Mouse (Mus musculus) NIH3T3 (cell line): ENCODE results near the gene Map4k3.
"Not testable (repeated sequence)": the region's sequence is repeated elsewhere in the genome, so short reads cannot be mapped to it uniquely, and the experiment has no call there.

Source experiments
- DNase-seq: peaks from one replicate; pipeline ENCODE4 v3.0.0-alpha.2; 2012; ENCODE audit warnings: low read depth

The Map4k3 gene

DNA sequence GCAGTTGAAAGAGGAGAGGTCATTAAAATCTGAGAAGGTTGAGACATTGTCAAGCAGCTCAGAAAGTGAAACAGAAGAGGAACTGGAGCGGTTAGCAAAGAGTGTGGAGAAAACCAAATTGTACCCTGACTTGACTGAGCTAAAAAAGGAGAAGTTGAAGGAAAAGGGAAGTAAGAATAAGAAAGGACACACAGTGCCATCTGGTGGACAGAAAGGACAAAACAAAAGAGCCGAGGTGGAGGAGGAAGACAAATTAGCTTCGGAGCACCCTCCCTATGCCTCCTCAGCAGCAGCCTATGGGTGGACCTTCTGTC is 163.7 kb downstream of the Map4k3 start:
- DNase-seq, result peak; percentile 74

DNA sequence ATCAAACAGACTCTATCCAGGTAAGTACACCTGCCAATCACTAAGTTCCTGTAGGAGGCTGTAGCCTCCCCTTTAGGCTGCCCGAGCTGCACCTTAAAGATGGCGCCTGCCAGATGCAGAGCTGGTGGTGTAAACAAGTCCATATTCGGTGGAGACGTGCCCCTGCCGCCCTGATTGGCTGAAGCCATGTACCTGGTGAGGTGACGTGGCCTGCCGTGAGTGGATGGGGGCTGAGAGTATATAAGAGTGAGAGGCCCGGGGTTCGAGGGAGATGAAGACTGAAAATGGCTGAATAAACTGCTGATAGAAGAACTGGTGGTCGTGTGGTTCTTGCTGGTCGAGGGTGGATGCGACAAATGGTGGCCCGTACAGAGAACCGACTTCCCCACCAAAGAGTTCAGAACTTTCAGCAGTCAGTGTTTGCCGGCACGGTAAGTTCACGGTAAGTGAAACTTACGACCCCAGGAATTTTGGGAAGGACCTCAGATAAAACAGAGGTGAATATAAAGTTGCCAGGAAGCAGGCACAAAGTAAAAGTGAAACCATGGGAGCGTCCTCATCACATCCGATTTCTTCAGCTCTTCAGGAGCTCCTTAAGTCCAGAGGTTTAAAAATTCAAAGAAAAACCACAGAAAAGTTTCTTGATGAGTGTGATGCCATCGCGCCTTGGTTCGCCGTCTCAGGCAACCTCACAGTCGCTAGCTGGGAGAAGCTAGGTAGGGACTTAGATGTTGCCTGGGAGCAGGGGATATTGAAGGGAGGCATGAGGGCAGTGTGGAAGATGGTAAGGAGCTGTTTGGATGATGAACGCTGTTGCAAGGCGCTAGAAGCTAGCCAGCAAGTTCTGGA is 164.3 kb downstream of the Map4k3 start:
- not testable (repeated sequence) for DNase-seq

DNA sequence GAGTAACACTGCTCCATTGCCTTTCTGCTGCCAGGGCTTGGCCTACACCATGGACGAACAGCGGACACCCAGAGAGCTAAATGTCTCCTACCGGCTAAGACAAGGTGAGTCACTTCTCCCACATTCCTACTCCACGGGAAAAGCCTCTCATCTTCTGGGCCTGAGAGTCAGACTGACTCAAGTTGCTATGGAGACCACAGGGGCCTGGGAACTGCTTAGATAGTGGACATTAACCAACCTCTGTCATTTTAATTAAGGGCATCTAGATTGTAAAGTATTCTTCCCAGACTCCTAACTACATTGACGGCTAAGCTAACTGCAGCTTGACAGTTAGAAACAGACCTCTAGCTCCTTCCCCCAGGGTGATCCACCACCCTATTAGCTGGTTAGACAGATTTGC is 165.5 kb downstream of the Map4k3 start:
- peak; percentile 21 for DNase-seq

DNA sequence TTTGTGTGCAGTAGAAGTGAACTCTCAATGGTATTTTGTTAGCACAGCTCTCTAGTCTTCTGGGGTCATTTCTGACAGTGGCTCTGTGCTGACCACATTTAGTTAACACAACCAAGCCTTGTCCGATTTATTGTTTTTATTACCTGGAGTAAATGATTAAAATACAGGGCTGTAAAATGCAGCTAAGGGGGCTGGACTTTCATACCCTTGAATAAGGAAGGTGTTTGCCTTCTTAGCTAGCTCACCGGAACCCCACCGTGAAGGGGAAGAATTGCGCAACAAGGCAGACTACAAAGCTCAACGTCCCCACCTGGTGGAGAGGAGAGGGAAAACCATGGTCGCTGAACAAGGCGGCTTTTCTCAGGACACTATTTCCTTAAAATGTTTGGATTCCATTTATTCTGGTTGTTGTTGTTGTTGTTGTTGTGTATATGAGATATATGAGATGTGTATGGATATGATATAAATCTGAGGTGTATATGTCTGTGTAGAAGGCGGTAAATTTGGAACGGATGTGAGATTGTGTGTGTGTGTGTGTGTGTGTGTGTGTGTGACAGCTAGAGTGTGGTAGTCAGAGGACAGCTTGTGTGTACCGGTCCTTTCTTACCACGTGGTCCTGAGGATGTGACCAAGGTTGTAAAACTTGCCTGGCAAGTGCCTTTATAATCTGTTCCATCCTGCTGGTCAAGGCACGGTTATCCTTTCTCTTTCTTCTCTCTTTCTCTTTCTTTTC is 167.4 kb downstream of the Map4k3 start:
- peak; percentile 86 for DNase-seq

DNA sequence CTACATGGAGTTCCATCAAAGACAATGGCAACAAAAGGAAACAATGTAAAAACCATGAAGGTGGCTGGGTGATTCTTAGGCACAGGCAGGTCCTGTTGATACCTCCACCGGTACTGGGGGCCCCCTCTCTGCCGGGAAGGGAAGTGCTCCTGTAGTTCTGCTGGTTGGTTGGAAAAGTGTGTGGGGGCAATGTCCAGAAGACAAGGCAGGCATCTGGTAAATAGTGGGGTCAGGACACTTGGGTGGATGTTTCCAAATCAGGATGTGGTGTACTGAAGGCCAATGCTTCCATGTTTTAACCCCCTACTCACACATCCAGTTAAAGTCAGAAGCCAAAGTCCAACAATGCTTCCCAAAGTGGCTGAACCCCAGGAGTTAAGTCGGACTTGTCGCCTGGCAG is 168.5 kb downstream of the Map4k3 start:
- peak; percentile 14 for DNase-seq

DNA sequence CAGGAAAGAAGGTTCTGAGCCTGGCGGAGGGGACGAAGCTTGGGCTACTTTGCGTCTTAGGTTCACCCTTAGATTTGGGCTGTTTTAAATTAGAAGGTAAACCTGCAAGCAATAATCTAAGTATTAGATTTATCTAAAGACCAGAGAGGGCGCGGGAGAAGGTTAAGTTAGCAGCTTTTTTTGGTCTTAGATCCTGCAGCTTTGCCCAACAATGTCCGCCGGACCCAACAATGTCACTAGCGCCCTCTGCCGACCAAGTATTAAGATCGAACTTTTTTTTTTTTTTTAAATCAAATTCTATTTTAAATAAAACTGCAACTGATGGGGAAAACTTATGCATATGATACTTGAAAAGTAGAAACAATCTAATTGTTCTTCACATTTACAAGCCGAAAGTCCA is 169.2 kb downstream of the Map4k3 start:
- DNase-seq, result peak; percentile 84

DNA sequence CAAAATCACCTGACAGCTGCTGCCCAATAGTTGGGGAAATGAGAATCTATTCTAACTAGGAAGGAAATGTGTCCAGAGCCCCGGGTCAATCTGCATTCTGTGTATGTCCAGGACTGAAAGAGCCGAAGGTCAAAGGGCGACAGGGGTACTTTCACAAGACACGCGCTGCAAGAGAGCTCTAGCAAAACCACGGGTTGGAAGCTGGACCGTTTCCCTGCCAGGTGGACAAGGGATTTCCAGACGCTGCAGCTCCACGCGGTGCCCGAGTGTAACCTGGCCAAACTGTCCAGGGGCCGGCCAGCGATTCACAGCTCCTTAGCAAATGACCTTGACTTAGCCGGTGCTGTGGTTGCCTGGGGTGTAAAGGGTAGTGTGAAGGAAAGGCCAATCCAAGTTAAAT is 169.7 kb downstream of the Map4k3 start:
- DNase-seq, result no peak

DNA sequence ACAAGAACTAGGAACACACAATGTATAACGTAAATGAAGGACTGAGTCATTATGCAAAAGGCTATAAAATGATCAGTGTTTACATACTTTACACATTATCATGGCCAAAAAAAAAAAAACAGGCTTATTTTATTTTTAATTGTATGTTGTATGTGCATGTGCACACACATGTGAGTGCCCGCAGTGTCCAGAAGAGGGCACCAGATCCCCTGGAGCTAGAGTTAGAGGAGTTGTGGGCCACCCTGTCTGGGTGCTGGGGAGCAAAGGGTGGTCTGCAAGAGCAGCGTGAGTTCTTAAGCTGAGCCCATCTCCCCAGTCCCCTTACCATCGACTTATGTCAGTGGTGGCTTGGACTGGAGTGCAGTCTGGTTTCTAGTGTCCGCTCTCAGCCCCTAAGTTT is 170.8 kb downstream of the Map4k3 start:
- DNase-seq, result no peak

DNA sequence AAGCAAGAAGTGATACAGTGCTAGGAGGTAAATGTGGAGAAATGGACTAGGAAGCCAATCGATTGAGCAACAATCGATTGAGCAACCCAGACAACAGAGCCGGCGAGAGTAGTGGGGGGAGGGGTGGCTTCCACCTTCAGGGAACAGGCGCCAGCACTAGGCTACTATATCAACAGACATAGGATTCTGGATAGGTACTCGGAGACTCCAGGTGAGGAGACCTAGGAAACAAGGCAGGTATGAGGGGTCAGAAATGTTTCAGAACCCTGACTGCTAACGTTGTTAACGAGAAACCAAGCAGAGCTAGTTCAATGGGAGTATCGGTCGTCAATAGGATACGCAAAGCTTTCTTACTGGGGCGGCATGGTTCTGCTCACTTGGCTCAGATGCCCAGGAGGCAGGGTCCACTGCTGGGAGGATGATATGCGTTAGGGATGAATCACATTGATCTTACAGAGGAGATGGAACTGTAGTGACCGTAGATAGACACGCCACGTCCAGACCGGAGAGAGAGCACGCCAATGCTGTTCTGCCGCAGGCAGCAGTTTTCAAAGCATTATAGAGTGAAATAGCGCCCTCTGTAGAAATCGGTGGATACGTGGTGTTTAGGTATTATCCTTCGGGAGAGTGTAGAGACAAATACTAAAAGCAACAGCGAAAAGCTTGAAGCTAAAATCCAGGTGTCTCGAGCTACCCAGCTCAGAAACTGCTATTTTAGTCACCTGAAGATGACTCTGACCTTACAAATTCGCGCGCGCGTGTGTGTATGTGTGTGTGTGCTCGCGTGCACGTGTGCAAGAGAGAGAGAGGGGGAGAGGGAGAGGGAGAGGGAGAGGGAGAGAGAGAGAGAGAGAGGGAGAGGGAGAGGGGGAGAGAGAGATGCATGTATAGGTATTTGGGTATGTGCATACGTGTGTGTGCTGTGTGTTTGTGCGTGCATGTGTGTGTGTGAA is 174.7 kb downstream of the Map4k3 start:
- peak; percentile 84 for DNase-seq

DNA sequence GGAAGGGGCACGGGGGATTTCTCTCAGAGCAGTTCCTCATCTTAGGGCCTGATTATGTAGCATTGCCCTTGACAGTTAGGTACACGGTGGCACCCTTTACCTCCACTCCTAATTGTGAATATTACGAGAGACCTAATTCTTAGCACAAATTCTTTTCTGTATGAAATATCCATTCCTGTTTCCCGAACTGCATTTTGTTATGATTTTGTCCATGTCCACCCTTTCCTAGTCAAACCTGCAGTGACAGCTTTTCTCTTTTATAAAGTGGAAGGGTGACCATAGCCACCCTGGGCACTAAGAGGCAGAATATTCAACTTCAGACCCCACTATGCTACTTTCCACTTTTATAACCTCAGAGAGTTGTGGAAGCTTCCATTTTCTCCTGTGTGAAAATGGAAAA is 175.6 kb downstream of the Map4k3 start:
- DNase-seq, result no peak

DNA sequence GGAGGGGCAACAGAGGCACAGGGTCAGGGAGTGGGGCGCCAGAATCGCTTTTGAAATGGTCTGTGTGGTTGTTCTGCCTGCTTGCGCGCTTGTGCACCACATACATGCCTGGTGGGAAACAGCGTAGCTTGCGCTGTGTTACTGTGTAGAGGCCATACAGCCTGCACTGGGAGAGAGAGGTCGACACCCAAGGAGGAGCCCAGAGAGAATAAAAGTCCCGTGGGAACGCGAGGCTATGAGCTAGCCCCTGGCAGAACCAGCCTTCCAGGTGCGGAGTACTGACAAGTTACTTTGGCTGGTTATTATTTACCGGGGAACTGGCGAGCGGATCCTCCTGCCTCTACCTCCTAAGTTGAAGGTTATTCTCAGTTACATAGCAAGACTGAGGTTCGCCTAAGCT is 177.3 kb downstream of the Map4k3 start:
- no peak for DNase-seq

DNA sequence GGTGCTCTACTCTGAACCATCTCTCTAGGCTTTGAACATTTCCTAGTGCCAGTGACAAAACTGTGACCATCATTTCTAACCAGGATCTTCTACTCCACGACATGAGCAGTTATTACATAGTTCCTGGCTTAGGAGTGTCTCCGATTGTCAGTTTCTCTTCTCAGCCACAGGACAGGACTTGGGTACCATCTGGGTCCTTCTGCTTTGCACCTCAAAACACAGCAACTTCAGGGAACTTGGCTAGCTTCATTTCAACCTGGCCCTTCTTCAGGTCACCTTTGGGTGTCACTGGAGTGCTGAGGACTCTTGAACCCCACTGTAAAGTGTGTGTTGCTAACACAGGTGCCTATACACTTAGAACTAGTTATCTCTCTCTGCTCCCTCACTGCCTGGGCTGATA is 181.4 kb downstream of the Map4k3 start:
- DNase-seq, result no peak

DNA sequence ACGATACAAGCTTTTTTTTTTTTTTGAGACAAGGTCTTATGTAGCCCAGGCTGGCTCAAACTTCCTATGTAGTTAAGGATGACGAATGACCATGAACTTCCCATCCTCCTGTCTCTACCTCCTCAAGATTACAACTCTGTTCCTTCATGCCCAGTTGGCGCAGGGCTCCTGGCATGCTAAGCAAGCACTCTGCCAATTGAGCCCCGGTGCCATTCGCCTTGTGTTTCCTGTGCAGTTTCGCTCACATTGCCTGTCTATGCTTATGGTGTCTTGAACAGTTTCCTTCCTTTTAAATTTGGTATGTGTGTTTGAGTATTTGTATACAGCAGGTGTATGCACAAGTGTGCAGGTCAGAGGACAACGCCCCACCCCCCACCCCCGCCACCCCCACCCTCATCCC is 182.1 kb downstream of the Map4k3 start:
- DNase-seq, result no peak

DNA sequence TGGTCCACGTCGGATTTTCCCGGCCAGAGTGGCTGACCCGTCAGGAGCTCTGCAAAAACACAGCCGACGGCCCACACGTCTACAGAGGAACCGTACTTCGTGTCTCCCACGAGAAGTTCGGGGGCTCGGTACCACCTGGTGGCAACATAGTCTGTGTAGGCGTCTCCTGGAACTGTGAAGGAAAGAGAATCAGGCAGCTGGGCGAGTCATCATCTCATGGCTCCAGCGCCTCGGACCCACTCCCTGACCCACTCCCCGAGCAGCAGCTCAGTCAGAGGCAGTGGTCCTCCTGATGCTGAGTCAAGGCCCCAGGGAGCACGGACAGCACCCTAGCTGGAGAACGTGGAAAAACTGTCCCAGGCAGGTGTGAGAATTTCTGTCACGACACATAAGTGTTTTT is 184.6 kb downstream of the Map4k3 start:
- no peak for DNase-seq

DNA sequence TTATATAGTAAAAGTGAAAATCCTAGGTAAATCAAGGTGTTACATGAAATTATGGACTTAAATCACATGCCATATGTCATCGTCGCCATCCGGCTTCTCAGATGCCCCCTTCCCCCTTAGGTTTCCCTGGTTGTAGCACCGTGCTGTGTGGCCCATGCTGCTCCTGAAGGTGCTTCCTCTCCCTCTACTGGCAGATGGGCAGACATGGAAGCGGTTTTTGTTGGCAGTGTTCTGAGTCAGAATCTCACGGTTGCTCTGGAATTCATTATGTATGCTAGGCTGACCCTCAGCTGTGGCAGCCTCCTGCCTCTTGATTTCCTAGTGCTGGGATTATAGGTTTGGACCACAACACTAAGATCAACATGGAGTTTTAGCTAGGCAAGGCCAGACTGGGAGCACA is 191.1 kb downstream of the Map4k3 start:
- peak; percentile 58 for DNase-seq

DNA sequence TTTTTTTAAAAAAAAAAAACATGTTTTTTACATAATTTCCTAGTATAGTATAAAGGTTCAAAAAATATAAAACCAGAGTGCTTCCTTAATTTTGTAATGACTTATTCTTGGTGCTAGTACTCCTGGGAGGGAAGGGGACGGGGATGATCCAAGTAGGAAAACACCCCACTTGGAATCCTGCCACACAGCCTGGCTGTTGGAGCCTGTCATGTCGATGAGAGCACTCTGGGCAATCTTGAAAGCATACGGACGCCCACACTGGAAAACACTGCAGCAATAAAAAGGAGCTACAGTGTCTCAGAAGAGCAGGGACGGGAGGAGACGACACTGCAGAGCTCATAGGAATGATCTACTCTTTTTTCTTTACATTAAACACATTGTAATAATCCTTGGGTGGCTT is 192.7 kb downstream of the Map4k3 start:
- peak; percentile 22 for DNase-seq

DNA sequence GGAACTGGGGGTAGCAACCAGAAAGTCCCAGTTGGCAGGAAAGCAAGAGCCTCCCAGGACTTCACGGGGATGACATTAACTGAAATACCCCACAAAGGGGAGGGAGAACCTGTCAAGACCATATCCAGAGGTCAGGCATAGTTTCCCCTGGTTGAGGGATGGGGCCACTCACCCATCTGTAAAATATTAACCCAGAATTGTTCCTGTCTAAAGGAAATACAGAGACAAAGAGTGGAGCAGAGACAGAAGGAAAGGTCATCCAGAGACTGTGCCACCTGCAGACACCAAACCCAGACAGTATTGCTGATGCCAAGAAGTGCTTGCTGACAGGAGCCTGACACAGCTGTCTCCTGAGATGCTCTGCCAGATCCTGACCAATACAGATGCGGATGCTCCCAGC is 196.9 kb downstream of the Map4k3 start:
- DNase-seq, result not testable (repeated sequence)
